Mouse (Mus musculus) liver, postnatal 0 days (tissue): ENCODE measurements around the gene Got1. TPM values are rescaled to one million over a fixed set of nuclear protein-coding genes. Genes with fewer than 3 reads are reported as not detected.

Experiments
- ATAC-seq: fragments of 200-750 bp; cut with Nextera tagmentation; 2 replicates; pipeline ENCODE4 v1.8.0; 2017; ENCODE audit warnings: mild to moderate bottlenecking, moderate library complexity
- DNase-seq: peaks from one replicate; pipeline ENCODE4 v3.0.0-alpha.2; 2016
- H3K27ac ChIP-seq: fragments of 300-500 bp; sonication (generic); 2 replicates; pipeline ENCODE4 v1.5.1; 2014; ENCODE audit warnings: antibody characterized with exemption, moderate library complexity, mild to moderate bottlenecking, low read depth
- H3K27me3 ChIP-seq: fragments of 300-500 bp; sonication (generic); 2 replicates; pipeline ENCODE4 v1.6.1; 2014; ENCODE audit warnings: low read length, control low read depth, mixed read lengths; ENCODE audit not compliant: insufficient read depth
- H3K36me3 ChIP-seq: fragments of 300-500 bp; sonication (generic); replicated peaks from 2 replicates; pipeline ENCODE4 v1.6.1; 2014; ENCODE audit warnings: mild to moderate bottlenecking, control low read depth, low read length, moderate library complexity, mixed read lengths; ENCODE audit not compliant: insufficient read depth
- H3K4me1 ChIP-seq: fragments of 300-500 bp; sonication (generic); 2 replicates; pipeline ENCODE4 v1.6.1; 2014; ENCODE audit warnings: antibody characterized with exemption, mild to moderate bottlenecking, control low read depth; ENCODE audit not compliant: insufficient read depth
- H3K4me2 ChIP-seq: fragments of 300-500 bp; sonication (generic); 2 replicates; pipeline ENCODE4 v1.6.1; 2014; ENCODE audit warnings: low read depth, mild to moderate bottlenecking, low read length, moderate library complexity, mixed read lengths
- H3K4me3 ChIP-seq: fragments of 300-500 bp; sonication (generic); 2 replicates; pipeline ENCODE4 v1.5.1; 2014; ENCODE audit warnings: low read depth, low read length
- H3K9ac ChIP-seq: fragments of 300-500 bp; sonication (generic); replicated peaks from 2 replicates; pipeline ENCODE4 v1.6.1; 2014; ENCODE audit warnings: mild to moderate bottlenecking, moderate library complexity
- H3K9me3 ChIP-seq: fragments of 300-500 bp; sonication (generic); 2 replicates; pipeline ENCODE4 v1.6.1; 2016; ENCODE audit warnings: mild to moderate bottlenecking, control low read depth, low read length, mixed read lengths
- CTCF ChIP-seq: sonication (generic); IDR thresholded peaks from 2 replicates; pipeline ENCODE4 v1.5.1; 2016; ENCODE audit warnings: antibody characterized with exemption, low read depth
- EP300 ChIP-seq: IDR thresholded peaks from 2 replicates; pipeline ENCODE4 v1.6.1; 2016; ENCODE audit warnings: antibody characterized with exemption, low read depth, mild to moderate bottlenecking
- WGBS: fragments of 180-500 bp; shearing (Covaris S2); extraction: QIAGEN DNeasy Blood & Tissue Kit; methylation state at CpG from one replicate; pipeline ENCODE4 v1.1.7; 2014; ENCODE audit not compliant: insufficient replicate concordance; 5-methylcytosine and 5-hydroxymethylcytosine counted together
- polyA plus RNA-seq: library from polyadenylated mRNA; unstranded; fragments of >200 nt; fragmentation: Nextera tagmentation; extraction: Ambion mirVana; gene quantifications from 2 replicates; pipeline ENCODE4 v1.2.1, GENCODE M21; 2015

The Got1 gene
- polyA plus RNA-seq, 1 experiment from 2014 or later: 127 TPM

DNA sequence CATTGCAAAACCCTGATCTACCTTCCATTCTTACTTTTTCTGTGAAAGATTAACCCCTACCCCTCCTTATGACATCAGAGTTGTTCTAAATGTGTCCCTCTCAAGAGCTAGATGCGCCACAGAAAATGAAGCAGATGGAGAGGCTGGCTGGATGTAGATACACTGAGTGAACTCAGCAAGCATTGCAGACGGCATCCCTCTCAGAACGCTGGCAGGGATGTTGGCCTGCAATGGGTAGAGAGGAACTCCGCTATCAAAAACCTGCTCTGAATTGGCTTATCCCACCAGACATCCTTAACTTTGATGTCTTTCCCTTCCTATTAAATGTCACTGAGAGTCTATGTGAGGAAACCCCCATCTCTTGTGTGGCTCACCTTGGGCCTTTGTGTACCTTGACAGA is 37.4 kb upstream of the Got1 start:
- no peak for DNase-seq

DNA sequence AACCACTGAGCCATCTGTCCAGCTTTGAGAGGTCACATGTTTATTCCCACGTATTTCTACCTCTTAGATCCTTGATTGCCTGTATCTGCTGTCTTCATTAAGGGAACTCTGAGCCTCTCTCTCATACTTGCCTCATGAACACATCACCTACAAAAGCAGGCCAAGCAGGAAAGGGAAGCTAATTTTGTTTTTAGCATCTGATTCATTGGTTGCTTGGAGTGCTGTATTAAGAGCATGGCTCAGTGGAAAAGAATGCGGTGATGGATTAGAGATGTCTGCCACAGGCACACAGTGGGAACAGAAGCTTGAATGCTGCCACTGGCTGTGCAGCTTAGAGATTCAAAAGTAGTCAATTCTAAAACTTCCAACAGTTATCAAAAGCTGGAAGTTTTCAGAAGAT is 35.8 kb upstream of the Got1 start:
- H3K4me2 ChIP-seq: no peak overlapping the region
- DNase-seq (no peak), ATAC-seq (no peak)
- no peaks in the 10 kb centered on the region for H3K4me1 ChIP-seq
- 62% methylated on average over 2 of the region's 2 CpGs for WGBS
- H3K9me3 ChIP-seq: no peaks in the 10 kb centered on the region
- no peak overlapping the region for H3K4me3 ChIP-seq
- no peaks in the 10 kb centered on the region for H3K36me3 ChIP-seq
- no peak overlapping the region for H3K27ac ChIP-seq
- peaks cover 3% of the 10 kb centered on the region for H3K27me3 ChIP-seq
- TF ChIP-seq EP300 (no peak), CTCF (no peak)
- no peak overlapping the region for H3K9ac ChIP-seq

More for the DNA sequence above, 37.4 kb upstream of the Got1 start:
- Histone ChIP-seq H3K9me3 (no peaks in the 10 kb centered on the region), H3K36me3 (no peaks in the 10 kb centered on the region), H3K9ac (no peak overlapping the region), H3K27ac (no peak overlapping the region), H3K4me2 (no peak overlapping the region), H3K4me3 (no peak overlapping the region), H3K4me1 (no peaks in the 10 kb centered on the region), H3K27me3 (peaks cover 3% of the 10 kb centered on the region; the same call in 1 of the 2 replicates)
- 75% methylated on average over 4 of the region's 4 CpGs for WGBS
- ATAC-seq: no peak
- no peak for TF ChIP-seq EP300
- TF ChIP-seq CTCF: no peak

DNA sequence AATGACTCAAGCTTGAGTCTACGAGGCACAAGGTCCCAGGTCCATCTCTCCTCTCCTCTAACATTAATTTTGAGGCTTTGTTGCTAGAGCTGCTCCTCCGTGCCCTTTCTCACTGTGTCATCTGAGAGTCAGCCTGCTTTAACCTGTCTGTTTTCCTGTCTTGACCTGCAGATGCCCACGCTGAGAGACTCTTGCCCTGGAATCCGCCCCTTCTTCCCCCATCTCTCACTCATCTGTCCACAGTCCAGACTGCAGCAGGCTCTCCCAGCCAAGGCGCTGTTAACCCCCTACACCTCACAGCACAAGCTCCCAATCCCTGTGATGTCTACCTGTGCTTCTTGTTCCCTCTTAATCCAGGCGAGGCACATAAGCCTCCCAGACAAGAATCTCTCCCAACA is 27.1 kb upstream of the Got1 start:
- ATAC-seq (no peak), DNase-seq (no peak)
- Histone ChIP-seq H3K9me3 (no peaks in the 10 kb centered on the region), H3K4me2 (no peak overlapping the region), H3K27me3 (peaks cover 24% of the 10 kb centered on the region; the same call in 1 of the 2 replicates), H3K36me3 (no peaks in the 10 kb centered on the region), H3K4me3 (no peak overlapping the region), H3K27ac (no peak overlapping the region), H3K9ac (no peak overlapping the region), H3K4me1 (no peaks in the 10 kb centered on the region)
- 63% methylated on average over 6 of the region's 6 CpGs for WGBS
- TF ChIP-seq CTCF (no peak), EP300 (no peak)

DNA sequence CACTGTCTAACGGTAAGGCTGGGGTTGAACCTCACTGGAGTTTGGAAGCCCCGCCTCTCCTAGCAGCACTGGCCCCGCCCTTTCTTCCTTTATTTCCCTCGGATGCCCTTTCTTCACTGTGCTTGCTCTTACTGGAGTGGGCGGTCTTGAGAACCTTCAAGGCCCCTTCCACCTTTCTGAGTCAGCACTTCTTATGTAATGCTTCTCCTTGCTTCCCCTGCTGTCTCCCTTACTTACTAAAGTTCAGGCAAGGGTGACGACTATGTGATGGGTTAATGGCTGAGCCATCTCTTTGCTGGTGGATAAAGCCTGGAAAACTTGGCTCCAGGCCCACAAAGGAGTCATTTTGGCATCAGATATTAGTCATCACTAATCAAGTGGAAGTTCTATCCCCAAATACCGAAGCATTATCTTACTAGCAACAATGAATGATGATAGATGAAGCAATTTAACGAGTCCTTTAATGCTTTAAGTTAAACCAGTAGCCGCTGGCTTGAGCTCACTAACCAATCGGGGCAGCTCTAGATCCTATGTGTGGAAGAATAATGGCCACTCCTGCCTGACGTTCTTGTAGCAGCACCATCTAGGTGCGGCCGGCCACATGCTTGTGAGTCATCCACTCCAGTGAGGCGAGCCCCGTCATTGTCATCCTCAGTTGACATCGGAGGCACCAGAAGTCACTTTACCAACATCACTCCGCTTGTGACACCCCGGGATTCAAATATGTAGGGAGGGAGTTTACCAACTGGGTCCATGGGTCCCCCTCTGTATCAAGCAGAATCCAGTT is 26.5 kb upstream of the Got1 start:
- H3K36me3 ChIP-seq: no peaks in the 10 kb centered on the region
- DNase-seq (no peak), ATAC-seq (no peak)
- H3K9ac ChIP-seq: no peak overlapping the region
- TF ChIP-seq CTCF (no peak), EP300 (no peak)
- no peaks in the 10 kb centered on the region for H3K9me3 ChIP-seq
- H3K4me1 ChIP-seq: no peaks in the 10 kb centered on the region
- 73% methylated on average over 18 of the region's 18 CpGs for WGBS
- 0 out of 2 replicates have a peak, but pooled peaks cover 24% of the 10 kb centered on the region for H3K27me3 ChIP-seq
- H3K27ac ChIP-seq: no peak overlapping the region
- H3K4me3 ChIP-seq: no peak overlapping the region
- H3K4me2 ChIP-seq: no peak overlapping the region

DNA sequence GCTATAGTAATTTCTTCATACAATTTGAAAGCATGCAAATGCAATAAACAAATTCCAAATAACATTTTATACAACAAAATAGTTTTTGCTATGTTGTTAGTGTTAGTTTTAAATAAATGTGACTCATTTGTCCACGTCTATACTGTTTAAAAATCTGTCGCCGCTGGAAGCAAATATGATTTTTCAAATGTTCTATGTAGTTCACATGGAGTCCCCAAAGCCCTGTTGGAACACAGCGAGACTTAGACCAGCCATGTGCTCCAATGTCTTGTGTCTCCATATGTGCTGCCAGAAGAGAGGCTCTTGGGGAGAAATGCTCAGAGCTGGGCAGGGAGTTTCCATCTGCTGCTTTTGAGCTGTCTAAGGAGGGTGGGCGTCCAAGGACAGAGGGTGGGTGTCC is 23.7 kb upstream of the Got1 start:
- no peak overlapping the region for H3K9ac ChIP-seq
- H3K27me3 ChIP-seq: peaks cover 30% of the 10 kb centered on the region; the same call in 1 of the 2 replicates
- H3K4me1 ChIP-seq: no peaks in the 10 kb centered on the region
- H3K27ac ChIP-seq: no peak overlapping the region
- DNase-seq: no peak
- WGBS: 77% methylated on average over 5 of the region's 5 CpGs
- H3K4me2 ChIP-seq: no peak overlapping the region
- no peak for TF ChIP-seq CTCF
- TF ChIP-seq EP300: no peak
- no peak for ATAC-seq
- no peaks in the 10 kb centered on the region for H3K36me3 ChIP-seq
- no peaks in the 10 kb centered on the region for H3K9me3 ChIP-seq
- no peak overlapping the region for H3K4me3 ChIP-seq

DNA sequence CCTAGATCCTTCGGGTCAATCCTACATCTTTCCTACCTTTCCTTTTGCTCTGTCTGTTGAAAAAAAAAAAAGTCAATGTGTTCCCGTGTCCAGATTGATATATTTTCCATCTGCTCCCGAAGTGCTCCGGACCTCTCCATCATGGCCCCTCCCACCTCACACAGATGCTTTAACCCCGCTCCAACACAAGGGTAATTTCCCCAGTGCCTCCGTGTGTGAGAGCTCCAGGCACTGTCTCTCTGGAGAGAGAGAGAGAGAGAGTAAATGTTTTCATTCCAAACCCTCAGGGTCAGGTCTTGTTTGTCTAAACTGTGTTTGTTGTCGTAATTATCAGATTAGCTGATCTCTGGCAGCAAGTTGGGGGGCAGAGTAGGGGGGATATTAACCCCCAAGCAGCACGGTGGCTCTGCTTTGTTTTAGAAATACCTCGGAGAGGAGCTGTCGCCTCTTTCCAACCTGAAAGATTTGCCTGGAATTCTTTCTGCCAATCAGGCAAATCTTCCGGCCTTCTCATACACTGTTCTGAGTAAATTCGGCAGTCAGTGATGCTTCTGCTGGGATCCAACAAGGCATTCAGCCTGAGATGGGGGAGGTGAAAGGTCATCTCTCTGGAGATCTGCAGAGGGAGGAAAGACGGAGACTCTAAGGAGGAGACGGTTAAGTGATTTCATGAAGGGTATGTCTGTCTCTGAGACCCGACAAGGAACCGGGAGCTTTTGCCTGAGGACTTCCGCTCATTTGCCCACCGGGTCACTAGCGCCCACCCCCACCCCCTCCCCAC is 22.1 kb upstream of the Got1 start:
- TF ChIP-seq CTCF (no peak), EP300 (no peak)
- WGBS: 29% methylated on average over 19 of the region's 19 CpGs
- no peak overlapping the region for H3K9ac ChIP-seq
- no peaks in the 10 kb centered on the region for H3K4me1 ChIP-seq
- ATAC-seq (no peak), DNase-seq (no peak)
- H3K36me3 ChIP-seq: no peaks in the 10 kb centered on the region
- H3K27ac ChIP-seq: no peak overlapping the region
- H3K4me3 ChIP-seq: no peak overlapping the region
- H3K4me2 ChIP-seq: no peak overlapping the region
- peaks cover 39% of the 10 kb centered on the region; the same call in 1 of the 2 replicates for H3K27me3 ChIP-seq
- no peaks in the 10 kb centered on the region for H3K9me3 ChIP-seq
